Mouse (Mus musculus) bone marrow, adult 2 months (tissue): ENCODE data around the gene Rimbp3.

Source experiments
- CTCF ChIP-seq: fragments of 200-500 bp; IDR thresholded peaks from 2 replicates; pipeline ENCODE4 v1.5.1; 2011; ENCODE audit warnings: low read length, control low read depth; ENCODE audit not compliant: control insufficient read depth, insufficient read depth
- POLR2A ChIP-seq: fragments of 200-500 bp; IDR thresholded peaks from 2 replicates; pipeline ENCODE4 v1.6.1; 2011; ENCODE audit warnings: low read depth, mild to moderate bottlenecking, control low read depth, low read length, borderline replicate concordance; ENCODE audit not compliant: control insufficient read depth

- TF ChIP-seq POLR2A (no peak), CTCF (no peak)
Measured at GRCm38 (mm10) chr16:17181382-17181781, 27.0 kb upstream of the Rimbp3 start.
